ENCODE assay signal across 19 mouse cellular contexts in the genomic region with DNA sequence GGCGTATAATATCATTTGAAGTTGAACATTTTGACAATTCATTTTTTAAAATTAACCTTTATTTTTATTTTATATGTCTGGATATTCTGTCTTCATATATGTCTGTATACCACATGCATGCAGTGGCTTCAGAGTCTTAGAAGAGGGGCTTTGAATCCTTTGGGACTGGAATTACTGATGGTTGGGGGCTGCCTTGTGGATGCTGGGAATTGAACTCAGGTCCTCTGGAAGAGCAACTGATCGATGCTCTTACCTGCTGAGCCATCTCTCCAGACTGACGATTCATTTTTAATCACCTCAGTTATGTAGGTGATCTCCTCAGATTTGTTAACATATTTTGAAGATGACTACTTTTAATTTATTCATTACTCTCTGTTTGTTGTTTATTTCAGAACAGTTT.
"Had no signal": no experiment of that assay in that cellular context is flagged by ENCODE, and none has a peak within 500 bp of the region (broad histone marks: within the 10 kb centered on the region; RNA-seq: fewer than 3 reads in every experiment).

No protein-coding gene starts in this region.

- H3K27ac ChIP-seq: intestine, embryonic 15.5 days; kidney, embryonic 15.5 days; limb, embryonic 12.5 days; limb, embryonic 15.5 days; macrophage; midbrain, embryonic 13.5 days; stomach, postnatal 0 days had no signal

- H3K4me3 ChIP-seq: intestine, embryonic 15.5 days; kidney, embryonic 15.5 days; limb, embryonic 12.5 days; limb, embryonic 15.5 days; midbrain, embryonic 13.5 days had no signal

- DNase-seq: kidney, adult 11 months; kidney, adult 8-10 months; kidney, postnatal 10 days; kidney, postnatal 36 days; left cerebral cortex, postnatal 4 days; lung, embryonic 14.5 days; right cerebral cortex, adult 18-20 months; right cerebral cortex, postnatal 14 days; right cerebral cortex, postnatal 4 days; thymus, adult 18-20 months; thymus, postnatal 4 days had no signal

- ATAC-seq: intestine, embryonic 15.5 days; lung, postnatal 0 days; midbrain, embryonic 13.5 days had no signal

- H3K4me2 ChIP-seq: intestine, embryonic 15.5 days; kidney, embryonic 15.5 days; limb, embryonic 12.5 days; limb, embryonic 15.5 days; lung, embryonic 14.5 days; midbrain, embryonic 13.5 days had no signal

- H3K4me1 ChIP-seq: limb, embryonic 12.5 days had no signal

- H3K36me3 ChIP-seq: kidney, embryonic 15.5 days; limb, embryonic 12.5 days; limb, embryonic 15.5 days; midbrain, embryonic 13.5 days had no signal

- H3K9me3 ChIP-seq: intestine, embryonic 15.5 days; kidney, embryonic 15.5 days; limb, embryonic 12.5 days; limb, embryonic 15.5 days; midbrain, embryonic 13.5 days had no signal

- H3K9ac ChIP-seq: intestine, embryonic 15.5 days; kidney, embryonic 15.5 days; limb, embryonic 12.5 days; limb, embryonic 15.5 days; lung, embryonic 14.5 days; midbrain, embryonic 13.5 days had no signal

- H3K27me3 ChIP-seq: intestine, embryonic 15.5 days; kidney, embryonic 15.5 days; limb, embryonic 15.5 days had no signal
